32 mouse cellular contexts compared by ENCODE assay signal in the genomic region with DNA sequence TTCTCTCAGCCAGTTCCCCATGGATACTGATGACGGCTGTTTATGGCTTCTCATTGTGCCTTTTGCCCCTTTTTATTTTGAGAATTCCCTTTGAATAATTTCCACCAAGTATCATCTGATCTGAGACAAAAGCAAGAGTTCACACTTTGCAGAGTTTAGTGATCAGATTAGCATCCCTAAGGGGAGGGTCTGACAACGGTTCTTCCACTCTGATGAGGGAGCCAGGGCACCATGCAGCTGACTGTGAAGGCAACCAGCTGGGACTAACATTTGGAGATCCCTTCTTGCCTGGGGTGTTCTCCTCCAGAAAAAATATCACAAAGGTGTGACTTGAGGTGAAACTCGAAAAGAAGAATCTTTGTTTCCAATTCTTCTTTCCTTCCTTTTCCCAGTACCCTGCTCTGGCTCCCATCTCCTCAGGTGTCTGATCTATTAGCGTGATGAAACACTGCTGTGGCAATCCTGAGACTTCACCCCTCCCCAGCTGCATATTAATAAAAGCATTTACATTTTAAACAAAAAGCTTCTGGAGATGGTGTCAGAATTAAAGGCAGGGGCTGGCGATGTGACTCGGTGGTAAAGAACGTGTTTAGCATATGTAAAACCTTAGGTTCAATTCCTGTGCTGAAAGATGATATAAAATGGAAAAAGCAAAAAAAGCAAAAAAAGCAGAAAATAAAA. TPM values are rescaled to one million over a fixed set of nuclear protein-coding genes. Genes with fewer than 3 reads are reported as not detected.
A peak's percentile ranks its signal among the peaks of the same experiment; 100 is the strongest.
DNase-seq lines count a peak whose midpoint lies in the region; ATAC-seq lines count a peak whose summit lies in the region.
"Had no signal": no experiment of that assay in that cellular context is flagged by ENCODE, and none has a peak within 500 bp of the region (broad histone marks: within the 10 kb centered on the region; RNA-seq: fewer than 3 reads in every experiment).

No protein-coding gene starts in this region.

- H3K27ac ChIP-seq in forebrain, embryonic 14.5 days (ENCODE audit: low read depth, low read length): no peak overlapping the region
- no peak overlapping the region for H3K27ac ChIP-seq in forebrain, embryonic 12.5 days
- no peak overlapping the region for H3K27ac ChIP-seq in midbrain, embryonic 14.5 days (replicated peaks; ENCODE audit: low read depth, low read length)
- no peak overlapping the region for H3K27ac ChIP-seq in midbrain, embryonic 11.5 days (ENCODE audit: low read depth, low read length)
- H3K27ac ChIP-seq: embryonic facial prominence, embryonic 10.5 days; embryonic facial prominence, embryonic 13.5 days; gastrocnemius, adult 2 months; heart, embryonic 15.5 days; hindbrain, embryonic 10.5 days; hindbrain, embryonic 13.5 days; intestine, embryonic 15.5 days had no signal

- DNase-seq in forebrain, embryonic 14.5 days (ENCODE audit: low spot score): peak; percentile 23
- peak; percentile 30 for DNase-seq in midbrain, embryonic 14.5 days
- no peak for DNase-seq in midbrain, embryonic 11.5 days (ENCODE audit: low spot score, missing footprints)
- DNase-seq in brain, embryonic 18.5 days (ENCODE audit: low read depth, low spot score): peak; percentile 8
- no peak for DNase-seq in left cerebral cortex, adult 8-10 months (ENCODE audit: low spot score in 2 of 2)
- no peak for DNase-seq in retina, embryonic 14.5 days (ENCODE audit: low spot score)
- DNase-seq: adrenal gland, postnatal 10 days; adrenal gland, postnatal 36 days; B cell, adult 2 months; cerebellum, adult 11-12 months; cerebellum, adult 8-10 months; cerebellum, postnatal 10 days; cerebellum, postnatal 36 days; embryo, embryonic 11 days; gastrocnemius, adult 2 months; gastrocnemius, postnatal 14 days; heart, adult 11 months; heart, postnatal 10 days; heart, postnatal 36 days had no signal

- H3K4me1 ChIP-seq in forebrain, embryonic 14.5 days (ENCODE audit: control insufficient read depth, insufficient read depth, low read length): no peaks in the 10 kb centered on the region
- no peaks in the 10 kb centered on the region for H3K4me1 ChIP-seq in forebrain, embryonic 12.5 days
- no peaks in the 10 kb centered on the region for H3K4me1 ChIP-seq in midbrain, embryonic 14.5 days (ENCODE audit: control insufficient read depth, insufficient read depth, low read length)
- H3K4me1 ChIP-seq in midbrain, embryonic 11.5 days (ENCODE audit: control insufficient read depth, insufficient read depth, low read length): no peaks in the 10 kb centered on the region
- H3K4me1 ChIP-seq: embryonic facial prominence, embryonic 10.5 days; embryonic facial prominence, embryonic 13.5 days; heart, embryonic 12.5 days; heart, embryonic 15.5 days; hindbrain, embryonic 13.5 days; intestine, embryonic 15.5 days had no signal

- H3K36me3 ChIP-seq in forebrain, embryonic 14.5 days (ENCODE audit: control insufficient read depth, insufficient read depth, low read length): no peaks in the 10 kb centered on the region
- H3K36me3 ChIP-seq in forebrain, embryonic 12.5 days (replicated peaks): no peaks in the 10 kb centered on the region
- no peaks in the 10 kb centered on the region for H3K36me3 ChIP-seq in midbrain, embryonic 14.5 days (ENCODE audit: control insufficient read depth, insufficient read depth, low read length)
- no peaks in the 10 kb centered on the region for H3K36me3 ChIP-seq in midbrain, embryonic 11.5 days (ENCODE audit: control insufficient read depth, insufficient read depth, low read length)
- H3K36me3 ChIP-seq: embryonic facial prominence, embryonic 10.5 days; embryonic facial prominence, embryonic 13.5 days; G1E; heart, embryonic 12.5 days; heart, embryonic 15.5 days; hindbrain, embryonic 10.5 days; hindbrain, embryonic 13.5 days; intestine, embryonic 15.5 days had no signal

- 66% methylated on average over 7 of the region's 7 CpGs for WGBS in forebrain, embryonic 14.5 days
- 71% methylated on average over 7 of the region's 7 CpGs for WGBS in forebrain, embryonic 12.5 days
- WGBS in midbrain, embryonic 14.5 days: 49% methylated on average over 7 of the region's 7 CpGs
- 73% methylated on average over 7 of the region's 7 CpGs for WGBS in midbrain, embryonic 11.5 days

- peak; percentile 40; the same call in 1 of the 2 replicates for ATAC-seq in forebrain, embryonic 14.5 days
- ATAC-seq in forebrain, embryonic 12.5 days (ENCODE audit: low FRiP score): no peak
- no peak for ATAC-seq in midbrain, embryonic 14.5 days (ENCODE audit: low FRiP score, low TSS enrichment)
- ATAC-seq in midbrain, embryonic 11.5 days (ENCODE audit: low FRiP score): no peak
- ATAC-seq: hindbrain, embryonic 16.5 days; intestine, embryonic 15.5 days; Patski had no signal

- no peak overlapping the region for H3K9ac ChIP-seq in forebrain, embryonic 14.5 days (ENCODE audit: low read length)
- H3K9ac ChIP-seq in forebrain, embryonic 12.5 days: no peak overlapping the region
- no peak overlapping the region for H3K9ac ChIP-seq in midbrain, embryonic 14.5 days (replicated peaks; ENCODE audit: low read length)
- no peak overlapping the region for H3K9ac ChIP-seq in midbrain, embryonic 11.5 days (ENCODE audit: low read length)
- H3K9ac ChIP-seq: embryonic facial prominence, embryonic 13.5 days; heart, embryonic 12.5 days; heart, embryonic 15.5 days; hindbrain, embryonic 13.5 days; intestine, embryonic 15.5 days had no signal

- no peaks in the 10 kb centered on the region for H3K27me3 ChIP-seq in forebrain, embryonic 14.5 days (replicated peaks; ENCODE audit: control insufficient read depth, insufficient read depth, low read length)
- no peaks in the 10 kb centered on the region; the same call in 1 of the 2 replicates for H3K27me3 ChIP-seq in forebrain, embryonic 12.5 days
- no peaks in the 10 kb centered on the region for H3K27me3 ChIP-seq in midbrain, embryonic 14.5 days (ENCODE audit: control insufficient read depth, insufficient read depth, low read length)
- no peaks in the 10 kb centered on the region for H3K27me3 ChIP-seq in midbrain, embryonic 11.5 days (ENCODE audit: control insufficient read depth, insufficient read depth, low read length)
- H3K27me3 ChIP-seq: CH12.LX; embryonic facial prominence, embryonic 13.5 days; heart, embryonic 12.5 days; heart, embryonic 15.5 days; hindbrain, embryonic 13.5 days; intestine, embryonic 15.5 days had no signal

- H3K4me2 ChIP-seq in forebrain, embryonic 14.5 days (ENCODE audit: low read length): no peak overlapping the region
- H3K4me2 ChIP-seq in forebrain, embryonic 12.5 days: no peak overlapping the region
- no peak overlapping the region for H3K4me2 ChIP-seq in midbrain, embryonic 14.5 days (ENCODE audit: low read length)
- H3K4me2 ChIP-seq in midbrain, embryonic 11.5 days: no peak overlapping the region
- H3K4me2 ChIP-seq: embryonic facial prominence, embryonic 13.5 days; heart, embryonic 12.5 days; heart, embryonic 15.5 days; hindbrain, embryonic 13.5 days; intestine, embryonic 15.5 days had no signal

- no peaks in the 10 kb centered on the region for H3K9me3 ChIP-seq in forebrain, embryonic 14.5 days (replicated peaks; ENCODE audit: control insufficient read depth, low read length)
- no peaks in the 10 kb centered on the region for H3K9me3 ChIP-seq in forebrain, embryonic 12.5 days
- H3K9me3 ChIP-seq in midbrain, embryonic 14.5 days (ENCODE audit: control insufficient read depth, low read length): no peaks in the 10 kb centered on the region
- H3K9me3 ChIP-seq in midbrain, embryonic 11.5 days (ENCODE audit: control insufficient read depth, low read length): no peaks in the 10 kb centered on the region
- H3K9me3 ChIP-seq: embryonic facial prominence, embryonic 10.5 days; embryonic facial prominence, embryonic 13.5 days; heart, embryonic 12.5 days; heart, embryonic 15.5 days; hindbrain, embryonic 10.5 days; hindbrain, embryonic 13.5 days; intestine, embryonic 15.5 days had no signal

- H3K4me3 ChIP-seq in forebrain, embryonic 14.5 days (ENCODE audit: low read depth, low read length): no peak overlapping the region
- no peak overlapping the region for H3K4me3 ChIP-seq in forebrain, embryonic 12.5 days (replicated peaks)
- H3K4me3 ChIP-seq in midbrain, embryonic 14.5 days (replicated peaks; ENCODE audit: low read depth, low read length): no peak overlapping the region
- H3K4me3 ChIP-seq in midbrain, embryonic 11.5 days (ENCODE audit: low read depth, low read length): no peak overlapping the region
- H3K4me3 ChIP-seq: embryonic facial prominence, embryonic 10.5 days; embryonic facial prominence, embryonic 13.5 days; erythroblast, embryonic 14.5 days; gastrocnemius, adult 2 months; heart, embryonic 12.5 days; heart, embryonic 15.5 days; hindbrain, embryonic 10.5 days; hindbrain, embryonic 13.5 days; intestine, embryonic 15.5 days had no signal

RNA-seq across cellular contexts. Expression of a gene that starts 46.8 kb away (rescaled TPM):
- polyA plus RNA-seq in forebrain, embryonic 14.5 days (2014; fragmentation: Nextera tagmentation; extraction: Ambion mirVana): 5.1 and 7.5 TPM in 2 replicates
- 9.9 and 10.2 TPM in 2 replicates for polyA plus RNA-seq in forebrain, embryonic 12.5 days (2016; fragmentation: Nextera tagmentation; extraction: Ambion mirVana)
- polyA plus RNA-seq in midbrain, embryonic 14.5 days (2014; fragmentation: Nextera tagmentation; extraction: Ambion mirVana): 12.0 and 15.2 TPM in 2 replicates
- 4.2 and 5.2 TPM in 2 replicates for polyA plus RNA-seq in midbrain, embryonic 11.5 days (2014; fragmentation: Nextera tagmentation; extraction: Ambion mirVana)
- total RNA-seq in left cerebral cortex, adult 8-10 months (2022): 10 to 100 TPM; 47.5 to 53.8 (median 50.6) TPM
- polyA plus RNA-seq: erythroblast, embryonic 14.5 days; G1E had no signal

Comparison
In these comparisons a context has a peak if more than half of its experiments do, and no peak if none do; other contexts are left out.
1. DNase-seq: peak in forebrain, embryonic 14.5 days (single experiment), midbrain, embryonic 14.5 days (single experiment) and brain, embryonic 18.5 days (single experiment); none in midbrain, embryonic 11.5 days (single experiment), left cerebral cortex, adult 8-10 months (0 of 2) and retina, embryonic 14.5 days (single experiment).